Mouse (Mus musculus) neural tube, embryonic 10.5 days (tissue): ENCODE data around the gene Egfl7.

Experiments used
- DNase-seq: peaks from one replicate; pipeline ENCODE4 v3.0.0-alpha.2; 2017; ENCODE audit warnings: low spot score; ENCODE audit errors: extremely low spot score

Egfl7 gene

GRCm38 (mm10) chr2:26579714-26580113, at the start of gene Egfl7:
TSS of gene Egfl7 (plus strand) at chr2:26580014.
- no peak for DNase-seq

GRCm38 (mm10) chr2:26531829-26532228, 48.0 kb upstream of the Egfl7 start:
- DNase-seq, result no peak

- no peak for DNase-seq
These were observed 46.6 kb upstream of the Egfl7 start for GRCm38 (mm10) chr2:26533249-26533648.

DNA sequence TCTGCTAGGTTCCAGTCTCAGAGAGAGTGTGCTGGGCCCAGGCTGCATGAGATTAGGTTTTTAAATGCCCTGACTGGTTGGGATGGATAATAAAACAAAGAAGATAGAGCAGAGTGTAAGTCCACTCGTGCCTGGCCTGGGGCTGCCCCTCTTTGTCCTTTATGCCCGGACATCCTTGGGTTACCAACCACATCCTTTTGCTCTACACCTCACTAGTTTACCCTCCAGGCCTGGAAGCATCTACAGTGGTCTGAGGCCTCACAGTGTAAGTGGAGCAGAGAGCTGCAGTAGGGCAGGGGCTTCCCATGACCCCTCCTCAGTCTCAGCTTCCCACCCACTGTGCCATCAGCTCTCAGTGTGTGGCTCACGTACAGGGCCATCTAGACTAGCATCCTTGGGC, 45.7 kb upstream of the Egfl7 start:
- DNase-seq, result no peak

DNA sequence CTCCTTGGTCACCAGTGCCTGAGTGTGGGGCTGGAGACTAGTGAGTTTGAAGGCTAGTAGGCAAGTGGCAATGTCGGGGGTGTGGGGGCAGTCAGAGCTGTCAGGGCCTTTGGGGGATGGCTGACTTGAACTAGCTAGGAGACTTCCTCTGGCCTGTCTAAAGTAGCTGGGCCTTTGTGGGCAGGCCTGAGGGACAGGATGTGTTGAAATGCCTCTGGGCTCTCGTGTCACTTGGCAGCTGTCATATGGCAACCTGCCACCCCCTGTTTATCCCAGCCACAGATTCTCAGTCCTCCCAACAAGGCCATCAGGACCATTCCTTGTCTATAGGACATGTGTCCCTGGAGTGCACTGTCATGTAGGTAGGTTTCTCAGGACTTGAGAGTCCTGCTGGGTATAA, 45.2 kb upstream of the Egfl7 start:
- no peak for DNase-seq

- peak; percentile 61 for DNase-seq
These were observed 44.2 kb upstream of the Egfl7 start for GRCm38 (mm10) chr2:26535517-26536045.

GRCm38 (mm10) chr2:26539516-26539915, 40.3 kb upstream of the Egfl7 start:
- no peak for DNase-seq

DNA sequence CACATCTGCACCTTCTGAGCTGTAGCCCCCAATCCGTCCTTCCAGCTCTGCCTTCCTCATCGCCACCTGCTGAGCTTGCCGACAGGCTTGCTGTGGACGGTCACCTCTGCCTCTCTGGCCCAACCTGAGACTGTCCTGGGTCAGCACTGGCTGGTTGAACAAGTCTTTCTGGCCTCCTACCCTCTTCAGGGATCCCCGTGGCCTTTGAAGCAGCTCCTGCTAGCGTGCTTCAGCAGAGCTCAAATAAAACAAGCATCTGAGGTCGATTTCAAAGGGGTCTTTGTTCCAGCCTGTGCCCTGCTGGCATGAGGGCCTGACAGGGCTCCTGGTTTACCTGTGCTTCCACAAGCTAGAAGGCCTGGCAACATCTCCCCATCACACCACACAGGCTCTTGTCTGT, 39.1 kb upstream of the Egfl7 start:
- DNase-seq, result no peak

- DNase-seq, result peak; percentile 38
These were observed 38.4 kb upstream of the Egfl7 start for GRCm38 (mm10) chr2:26541258-26541910.

GRCm38 (mm10) chr2:26543155-26543554, 36.7 kb upstream of the Egfl7 start:
- no peak for DNase-seq

- no peak for DNase-seq
These were observed 36.0 kb upstream of the Egfl7 start for GRCm38 (mm10) chr2:26543768-26544167.

DNA sequence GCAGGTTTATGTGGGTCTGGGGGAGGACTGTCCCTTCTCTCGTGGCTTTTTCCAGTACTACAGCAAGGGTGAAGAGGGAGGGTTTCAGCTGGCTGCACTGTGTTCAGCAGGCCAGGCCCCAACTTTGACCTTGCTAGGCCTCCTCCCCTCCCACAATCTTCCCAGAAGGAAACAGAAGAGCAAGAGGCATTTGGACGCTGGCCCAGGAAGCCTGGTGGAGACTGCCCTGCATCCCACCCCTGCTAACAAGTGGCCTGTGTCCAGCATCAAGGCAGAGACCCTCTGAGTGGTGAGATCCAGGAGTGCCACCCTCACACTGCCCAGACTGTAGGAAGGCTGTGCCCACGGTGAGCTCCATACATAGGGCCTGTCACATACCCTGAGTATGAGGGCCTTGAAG, 35.5 kb upstream of the Egfl7 start:
- DNase-seq, result no peak

DNA sequence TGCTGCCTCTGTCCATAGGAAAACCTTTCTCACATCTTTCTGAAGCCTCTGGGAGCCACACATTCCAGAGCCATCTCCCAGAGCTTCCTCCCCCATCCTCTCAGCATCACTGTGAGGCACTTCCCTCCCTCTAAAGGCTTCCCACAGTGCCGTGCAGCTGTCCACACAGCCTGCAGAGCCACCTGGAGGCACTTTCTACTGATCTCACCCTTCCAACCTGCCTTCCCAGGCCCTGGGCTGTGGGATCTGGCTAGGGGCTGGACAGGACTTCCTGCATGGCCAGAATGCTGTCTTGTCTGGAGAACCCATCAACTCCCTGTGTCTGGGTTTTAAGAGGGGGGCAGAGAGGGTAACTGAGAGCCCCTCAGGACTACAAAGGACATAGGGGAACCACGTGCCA, 32.3 kb upstream of the Egfl7 start:
- peak; percentile 54 for DNase-seq

GRCm38 (mm10) chr2:26549801-26550200, 30.0 kb upstream of the Egfl7 start:
- DNase-seq, result no peak

- no peak for DNase-seq
These were observed 29.6 kb upstream of the Egfl7 start for GRCm38 (mm10) chr2:26550205-26550604.

GRCm38 (mm10) chr2:26550777-26551176, 29.0 kb upstream of the Egfl7 start:
- no peak for DNase-seq

DNA sequence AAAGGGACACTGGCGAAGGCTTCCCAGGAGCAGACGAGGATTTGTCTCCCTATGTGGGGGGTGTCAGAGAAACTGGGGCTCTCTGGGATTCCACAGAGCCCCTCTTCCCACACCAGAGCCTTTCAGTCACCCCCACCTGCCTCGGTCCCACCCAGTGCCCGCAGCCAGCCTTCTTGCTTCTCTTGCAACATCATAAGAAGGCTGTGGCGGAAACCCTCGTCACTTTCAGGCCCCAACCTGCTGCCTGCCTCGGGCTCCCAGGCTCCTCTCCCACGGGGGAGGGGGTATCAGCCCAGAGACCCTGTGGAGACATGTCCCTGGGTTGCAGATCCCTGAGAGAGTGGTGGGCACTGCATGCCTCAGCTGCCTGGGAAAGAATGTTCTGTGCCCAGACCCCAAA, 28.4 kb upstream of the Egfl7 start:
- no peak for DNase-seq

DNA sequence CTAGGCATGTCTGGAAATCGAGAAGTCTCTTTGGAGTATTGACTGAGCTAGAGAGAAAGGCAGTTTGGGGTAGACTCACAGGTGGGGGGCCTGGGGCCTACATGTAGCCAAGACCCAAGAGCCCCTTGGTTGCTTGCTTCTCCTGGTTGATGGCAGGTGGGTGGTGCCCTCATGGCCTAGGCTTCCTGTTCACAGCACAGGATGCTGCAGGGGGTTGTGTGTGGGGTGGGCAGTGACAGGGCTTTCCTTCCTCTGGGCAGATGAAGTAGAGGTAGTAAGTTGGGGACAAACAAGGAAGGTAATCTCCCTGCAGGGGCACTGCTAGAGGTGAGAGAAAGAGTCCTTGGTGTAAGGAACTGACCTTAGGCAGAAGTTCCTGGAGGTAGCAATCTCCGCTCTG, 27.7 kb upstream of the Egfl7 start:
- DNase-seq, result no peak

GRCm38 (mm10) chr2:26553904-26554303, 25.9 kb upstream of the Egfl7 start:
- no peak for DNase-seq

DNA sequence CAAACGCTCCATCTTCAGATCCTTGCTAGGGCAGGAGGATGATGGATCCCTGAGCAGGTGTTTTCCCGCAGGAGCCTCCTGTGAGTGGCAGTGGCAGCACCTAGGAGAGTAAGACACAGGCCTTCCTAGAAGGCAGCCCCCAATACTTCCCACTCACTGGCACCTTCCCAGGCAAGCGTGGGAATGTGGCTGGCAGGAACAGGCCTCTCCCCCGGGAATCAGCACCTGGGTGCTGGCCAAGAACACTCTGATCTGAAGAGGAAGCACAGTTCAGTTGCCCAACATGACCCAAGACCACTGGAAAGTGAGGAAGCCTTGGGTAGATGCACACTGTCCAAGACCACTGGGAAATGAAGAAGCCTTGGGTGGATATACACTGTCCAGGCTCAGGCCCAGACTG, 24.7 kb upstream of the Egfl7 start:
- DNase-seq, result no peak

GRCm38 (mm10) chr2:26556535-26556993, 23.2 kb upstream of the Egfl7 start:
- DNase-seq, result no peak

DNA sequence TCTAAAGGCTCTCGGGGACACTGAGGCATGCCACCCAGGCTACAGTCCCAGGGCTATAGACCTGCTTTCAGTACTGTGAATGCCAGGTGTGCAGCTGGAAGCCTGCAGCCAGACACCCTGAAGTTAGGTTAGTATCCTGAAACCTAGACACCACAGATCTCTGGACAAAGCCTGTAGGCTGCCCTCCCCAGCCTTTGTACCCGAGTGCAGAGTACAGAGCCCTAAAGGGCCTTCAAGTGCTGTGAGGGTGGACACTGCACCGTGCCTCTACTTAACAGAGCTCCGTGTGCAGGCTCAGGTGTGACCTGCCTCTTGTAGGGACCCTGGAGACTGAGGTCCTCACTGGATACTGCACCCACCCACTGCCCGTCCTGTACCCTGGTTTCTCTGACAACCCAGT, 19.3 kb upstream of the Egfl7 start:
- no peak for DNase-seq

GRCm38 (mm10) chr2:26561351-26562016, 18.3 kb upstream of the Egfl7 start:
- DNase-seq, result peak; percentile 57
